Mouse (Mus musculus): ENCODE measurements around the gene Atg16l1. TPM values are rescaled to one million over a fixed set of nuclear protein-coding genes. Genes with fewer than 3 reads are reported as not detected.

The Atg16l1 gene
- 8.1 and 10.2 TPM in 2 replicates for polyA plus RNA-seq (2012)

DNA sequence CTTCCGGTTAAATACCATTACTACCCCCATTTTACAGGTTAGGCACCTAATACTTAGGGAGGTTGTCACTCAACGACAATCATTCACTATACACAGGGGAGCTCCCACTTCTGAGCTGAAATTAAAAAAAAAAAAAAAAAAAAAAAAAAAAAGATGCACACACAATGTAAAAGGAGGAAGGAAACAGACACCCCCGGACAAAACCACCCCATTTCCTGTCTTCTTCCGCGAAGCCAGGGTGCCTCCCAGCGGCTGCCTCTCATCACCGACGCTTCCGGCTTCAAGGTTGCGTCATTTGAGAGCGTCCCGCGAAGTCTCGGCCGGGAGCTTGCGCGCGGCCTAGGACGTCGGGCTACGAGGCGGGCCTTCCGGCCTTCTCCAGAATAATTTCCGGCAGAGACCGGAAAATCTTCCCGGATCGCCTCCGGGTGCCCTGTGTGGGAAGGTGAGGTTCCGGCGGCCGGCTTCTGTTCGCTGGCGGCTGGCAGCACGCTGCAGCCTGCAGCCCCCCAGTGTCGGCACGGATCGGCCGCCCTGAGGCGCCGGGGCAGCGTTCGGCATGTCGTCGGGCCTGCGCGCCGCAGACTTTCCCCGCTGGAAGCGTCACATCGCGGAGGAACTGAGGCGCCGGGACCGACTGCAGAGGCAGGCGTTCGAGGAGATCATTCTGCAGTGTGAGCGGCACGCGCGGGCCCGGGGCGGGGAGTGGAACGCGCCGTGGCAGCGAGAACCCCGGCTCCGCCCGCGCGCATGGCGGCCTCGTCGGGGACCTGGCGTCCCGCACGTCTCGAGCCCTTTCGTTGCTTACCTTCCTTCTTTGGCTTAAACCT, at the start of gene Atg16l1:
TSS of gene Atg16l1 (plus strand) at position 230 of the 830 bp plus-strand sequence.

DNA sequence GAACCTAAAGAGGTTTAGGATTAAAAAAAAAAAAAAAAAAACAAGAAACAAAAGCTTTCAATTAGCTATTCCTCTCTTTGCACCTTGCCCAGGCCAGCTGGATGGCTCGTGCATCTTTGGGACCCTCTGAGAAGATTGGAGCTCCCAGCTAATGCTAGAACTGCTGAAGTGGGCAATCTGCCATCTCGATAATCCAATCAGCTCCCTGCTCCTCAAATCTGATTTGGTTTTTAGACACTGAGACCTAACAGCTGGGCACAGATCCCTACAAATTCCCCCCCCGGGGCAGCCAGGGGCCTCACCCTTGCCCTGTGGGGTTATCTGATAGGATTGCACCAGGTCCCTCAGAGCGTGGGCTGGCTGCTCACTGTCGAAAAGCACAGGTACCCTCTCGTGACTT, 47.9 kb downstream of the Atg16l1 start, which contains the start of gene Sag:
TSS of gene Sag (plus strand) at position 105 of the 400 bp plus-strand sequence.

Other genes starting within 250 kb of the Atg16l1 start
- not detected in 2 replicates for gene Neu2, start 246.0 kb upstream of the Atg16l1 start, polyA plus RNA-seq (2012)
- 0.02 TPM in 1 of 2 replicates, not detected in the other for gene Ngef, start 182.0 kb upstream of the Atg16l1 start, polyA plus RNA-seq (2012)
- 82.9 and 93.1 TPM in 2 replicates for gene Inpp5d, start 135.6 kb upstream of the Atg16l1 start, polyA plus RNA-seq (2012)
- 0.02 and 0.16 TPM in 2 replicates for gene Sag, start 47.8 kb downstream of the Atg16l1 start, polyA plus RNA-seq (2012)
- 20.3 and 21.1 TPM in 2 replicates for gene Dgkd, start 97.4 kb downstream of the Atg16l1 start, polyA plus RNA-seq (2012)

All from megakaryocyte-erythroid progenitor cell, adult 5 weeks (primary cell).